Mouse (Mus musculus): ENCODE measurements around the gene Clock. TPM values are rescaled to one million over a fixed set of nuclear protein-coding genes. Genes with fewer than 3 reads are reported as not detected.

Clock gene
- total and polyA plus RNA-seq, 2 experiments from 2014 or later, result 8.2 to 29.3 TPM

DNA sequence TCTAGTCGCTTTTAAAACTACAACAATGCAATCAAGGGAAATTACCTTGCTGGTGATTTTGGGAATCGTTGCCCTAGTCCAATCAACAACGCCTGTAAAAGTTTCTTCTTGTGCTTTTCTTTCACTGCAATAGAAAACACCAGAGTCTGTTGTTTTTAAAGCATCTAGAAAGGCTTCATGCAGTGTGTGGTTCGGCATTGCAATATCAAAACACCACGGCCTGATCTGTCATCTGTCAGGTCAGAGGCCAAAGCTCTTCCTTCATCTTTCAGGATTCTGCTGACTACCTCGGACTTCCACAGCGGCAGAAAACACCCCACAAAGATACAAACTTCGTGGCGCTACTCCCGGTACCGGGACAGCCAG lies 1.2 kb downstream of the Clock start:
- peak overlapping the region; percentile 98 for H3K27ac ChIP-seq (ENCODE audit: low read depth)
- H3K4me2 ChIP-seq (ENCODE audit: low read depth, low read length), result peak overlapping the region; percentile 91
- TF ChIP-seq EP300 (IDR thresholded peaks at IDR 0.05; ENCODE audit: low read depth), result no peak
- TF ChIP-seq CTCF (IDR thresholded peaks at IDR 0.05; ENCODE audit: low read depth), result no peak
- DNase-seq (ENCODE audit: low spot score), result peak; percentile 11
- H3K9me3 ChIP-seq (replicated peaks; ENCODE audit: control insufficient read depth, low read length), result no peaks in the 10 kb centered on the region
- 4% methylated on average over 11 of the region's 11 CpGs for WGBS
- peaks cover 8% of the 10 kb centered on the region; the same call in 1 of the 2 replicates for H3K4me1 ChIP-seq (ENCODE audit: control insufficient read depth, insufficient read depth)
- no peaks in the 10 kb centered on the region for H3K27me3 ChIP-seq (ENCODE audit: control insufficient read depth, insufficient read depth, low read length)
- no peaks in the 10 kb centered on the region for H3K36me3 ChIP-seq (replicated peaks; ENCODE audit: control insufficient read depth, insufficient read depth, low read length)
- ATAC-seq (ENCODE audit: insufficient read depth, low read depth), result no peak
- H3K4me3 ChIP-seq (ENCODE audit: low read depth, low read length), result peak overlapping the region; percentile 100
- H3K9ac ChIP-seq (replicated peaks; ENCODE audit: low read depth, low read length), result peak overlapping the region; percentile 98

DNA sequence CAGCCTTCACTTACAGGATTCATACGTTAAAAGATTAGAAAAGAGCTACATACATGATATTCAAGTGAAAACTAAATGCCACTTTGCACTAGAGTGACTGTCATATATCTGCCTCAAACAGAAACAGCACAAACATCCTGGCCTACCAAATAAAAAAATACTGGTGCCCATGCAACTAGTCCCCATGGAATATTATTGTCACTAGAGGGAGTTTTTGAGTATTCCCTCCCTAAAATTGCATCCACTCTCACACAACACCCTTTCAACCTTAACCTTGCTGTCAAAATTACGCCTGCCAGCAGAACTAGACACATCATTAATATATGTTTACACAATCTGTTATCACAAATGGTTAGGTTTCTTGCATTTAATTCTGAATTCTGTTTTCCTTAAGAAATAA lies 2.6 kb downstream of the Clock start:
- ATAC-seq (ENCODE audit: insufficient read depth, low read depth), result no peak
- Histone ChIP-seq H3K27ac (ENCODE audit: low read depth) (no peak overlapping the region), H3K27me3 (ENCODE audit: control insufficient read depth, insufficient read depth, low read length) (no peaks in the 10 kb centered on the region), H3K36me3 (replicated peaks; ENCODE audit: control insufficient read depth, insufficient read depth, low read length) (no peaks in the 10 kb centered on the region), H3K4me3 (ENCODE audit: low read depth, low read length) (no peak overlapping the region), H3K9me3 (replicated peaks; ENCODE audit: control insufficient read depth, low read length) (no peaks in the 10 kb centered on the region), H3K9ac (replicated peaks; ENCODE audit: low read depth, low read length) (no peak overlapping the region), H3K4me2 (ENCODE audit: low read depth, low read length) (no peak overlapping the region), H3K4me1 (ENCODE audit: control insufficient read depth, insufficient read depth) (peaks cover 8% of the 10 kb centered on the region; the same call in 1 of the 2 replicates)
- TF ChIP-seq EP300 (IDR thresholded peaks at IDR 0.05; ENCODE audit: low read depth), result no peak
- no peak; the same call in 1 of the 2 replicates for TF ChIP-seq CTCF (IDR thresholded peaks at IDR 0.05; ENCODE audit: low read depth)
- 85% methylated on average over 2 of the region's 2 CpGs for WGBS
- DNase-seq (ENCODE audit: low spot score), result no peak

GRCm38 (mm10) chr5:76289234-76289691 lies 15.3 kb downstream of the Clock start:
- 63% methylated on average over 8 of the region's 8 CpGs for WGBS

GRCm38 (mm10) chr5:76288256-76288655 lies 16.3 kb downstream of the Clock start:
- DNase-seq (ENCODE audit: low spot score), result no peak
- TF ChIP-seq EP300 (IDR thresholded peaks at IDR 0.05; ENCODE audit: low read depth) (no peak), CTCF (IDR thresholded peaks at IDR 0.05; ENCODE audit: low read depth) (no peak)
- 96% methylated on average over 3 of the region's 3 CpGs for WGBS
- Histone ChIP-seq H3K36me3 (replicated peaks; ENCODE audit: control insufficient read depth, insufficient read depth, low read length) (no peaks in the 10 kb centered on the region), H3K4me3 (ENCODE audit: low read depth, low read length) (no peak overlapping the region), H3K9ac (replicated peaks; ENCODE audit: low read depth, low read length) (no peak overlapping the region), H3K27me3 (ENCODE audit: control insufficient read depth, insufficient read depth, low read length) (no peaks in the 10 kb centered on the region), H3K4me1 (ENCODE audit: control insufficient read depth, insufficient read depth) (peaks cover 5% of the 10 kb centered on the region; the same call in 1 of the 2 replicates), H3K27ac (ENCODE audit: low read depth) (no peak overlapping the region), H3K4me2 (ENCODE audit: low read depth, low read length) (no peak overlapping the region), H3K9me3 (replicated peaks; ENCODE audit: control insufficient read depth, low read length) (no peaks in the 10 kb centered on the region)
- no peak for ATAC-seq (ENCODE audit: insufficient read depth, low read depth)

More at GRCm38 (mm10) chr5:76289234-76289691, 15.3 kb downstream of the Clock start:
- no peak for DNase-seq (ENCODE audit: low spot score)
- no peak overlapping the region for H3K4me2 ChIP-seq (ENCODE audit: low read depth, low read length)
- no peak overlapping the region for H3K4me3 ChIP-seq (ENCODE audit: low read depth, low read length)
- no peaks in the 10 kb centered on the region for H3K9me3 ChIP-seq (replicated peaks; ENCODE audit: control insufficient read depth, low read length)
- H3K27ac ChIP-seq (ENCODE audit: low read depth), result no peak overlapping the region
- H3K27me3 ChIP-seq (ENCODE audit: control insufficient read depth, insufficient read depth, low read length), result no peaks in the 10 kb centered on the region
- H3K9ac ChIP-seq (replicated peaks; ENCODE audit: low read depth, low read length), result no peak overlapping the region
- no peak for ATAC-seq (ENCODE audit: insufficient read depth, low read depth)
- peaks cover 5% of the 10 kb centered on the region; the same call in 1 of the 2 replicates for H3K4me1 ChIP-seq (ENCODE audit: control insufficient read depth, insufficient read depth)
- H3K36me3 ChIP-seq (replicated peaks; ENCODE audit: control insufficient read depth, insufficient read depth, low read length), result no peaks in the 10 kb centered on the region
- TF ChIP-seq CTCF (IDR thresholded peaks at IDR 0.05; ENCODE audit: low read depth) (no peak), EP300 (IDR thresholded peaks at IDR 0.05; ENCODE audit: low read depth) (no peak)

DNA sequence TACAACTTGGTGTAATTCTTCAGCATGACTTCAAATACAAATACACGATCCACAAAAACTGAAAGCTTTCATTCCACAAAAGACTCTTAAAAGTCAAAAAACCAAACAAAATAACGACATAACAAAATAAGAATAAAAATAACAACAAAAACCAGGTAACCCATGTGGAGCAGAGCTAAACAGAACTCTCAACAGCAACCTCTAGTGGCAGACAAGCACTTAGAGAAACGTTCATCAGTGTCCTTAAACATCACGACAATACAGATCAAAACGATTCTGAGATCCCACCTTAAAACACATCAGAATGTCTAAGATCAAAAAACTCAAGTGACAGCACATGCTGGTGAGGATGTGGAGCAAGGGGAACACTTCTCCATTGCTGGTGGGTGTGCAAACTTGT lies 17.5 kb downstream of the Clock start:
- DNase-seq (ENCODE audit: low spot score), result no peak
- no peak overlapping the region for H3K4me3 ChIP-seq (ENCODE audit: low read depth, low read length)
- no peaks in the 10 kb centered on the region for H3K9me3 ChIP-seq (replicated peaks; ENCODE audit: control insufficient read depth, low read length)
- peaks cover 5% of the 10 kb centered on the region; the same call in 1 of the 2 replicates for H3K4me1 ChIP-seq (ENCODE audit: control insufficient read depth, insufficient read depth)
- H3K9ac ChIP-seq (replicated peaks; ENCODE audit: low read depth, low read length), result no peak overlapping the region
- WGBS, result 70% methylated on average over 5 of the region's 5 CpGs
- H3K4me2 ChIP-seq (ENCODE audit: low read depth, low read length), result no peak overlapping the region
- TF ChIP-seq EP300 (IDR thresholded peaks at IDR 0.05; ENCODE audit: low read depth), result no peak
- TF ChIP-seq CTCF (IDR thresholded peaks at IDR 0.05; ENCODE audit: low read depth), result peak; percentile 22
- ATAC-seq (ENCODE audit: insufficient read depth, low read depth), result no peak
- no peaks in the 10 kb centered on the region for H3K27me3 ChIP-seq (ENCODE audit: control insufficient read depth, insufficient read depth, low read length)
- H3K27ac ChIP-seq (ENCODE audit: low read depth), result no peak overlapping the region
- H3K36me3 ChIP-seq (replicated peaks; ENCODE audit: control insufficient read depth, insufficient read depth, low read length), result no peaks in the 10 kb centered on the region

DNA sequence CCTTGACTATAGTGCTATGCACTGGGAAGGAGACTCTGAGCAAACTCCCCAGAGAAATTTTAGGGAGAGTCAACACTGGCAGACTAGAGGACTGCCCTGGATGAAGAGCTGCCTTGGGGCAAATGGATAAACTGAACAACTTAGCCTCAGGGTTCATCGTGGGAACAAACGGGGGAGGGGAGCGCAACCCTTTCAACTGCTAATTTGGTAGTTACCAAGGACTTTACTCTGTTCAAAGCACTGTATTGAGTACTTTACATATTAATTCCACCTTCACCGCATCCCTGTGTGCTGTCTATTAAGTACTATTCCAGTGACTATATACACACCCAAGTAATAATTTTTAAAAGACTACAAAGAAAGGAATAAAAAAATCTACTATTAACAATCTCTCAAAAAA lies 18.9 kb downstream of the Clock start:
- TF ChIP-seq CTCF (IDR thresholded peaks at IDR 0.05; ENCODE audit: low read depth), result no peak
- no peak for TF ChIP-seq EP300 (IDR thresholded peaks at IDR 0.05; ENCODE audit: low read depth)
- Histone ChIP-seq H3K36me3 (replicated peaks; ENCODE audit: control insufficient read depth, insufficient read depth, low read length) (no peaks in the 10 kb centered on the region), H3K27me3 (ENCODE audit: control insufficient read depth, insufficient read depth, low read length) (no peaks in the 10 kb centered on the region), H3K4me2 (ENCODE audit: low read depth, low read length) (no peak overlapping the region), H3K27ac (ENCODE audit: low read depth) (no peak overlapping the region), H3K4me3 (ENCODE audit: low read depth, low read length) (no peak overlapping the region), H3K9me3 (replicated peaks; ENCODE audit: control insufficient read depth, low read length) (no peaks in the 10 kb centered on the region), H3K4me1 (ENCODE audit: control insufficient read depth, insufficient read depth) (peaks cover 5% of the 10 kb centered on the region; the same call in 1 of the 2 replicates), H3K9ac (replicated peaks; ENCODE audit: low read depth, low read length) (no peak overlapping the region)
- ATAC-seq (ENCODE audit: insufficient read depth, low read depth), result no peak
- 71% methylated on average over 4 of the region's 4 CpGs for WGBS
- no peak for DNase-seq (ENCODE audit: low spot score)
